Mouse (Mus musculus) lung, embryonic 15.5 days (tissue): ENCODE measurements around the gene Vtcn1. TPM values are rescaled to one million over a fixed set of nuclear protein-coding genes. Genes with fewer than 3 reads are reported as not detected.

Experiments used
- ATAC-seq: fragments of 200-750 bp; cut with Nextera tagmentation; 2 replicates; pipeline ENCODE4 v1.8.0; 2017; ENCODE audit warnings: moderate number of reproducible peaks, borderline replicate concordance; ENCODE audit not compliant: low FRiP score, low TSS enrichment; ENCODE audit errors: extremely low read depth
- H3K27ac ChIP-seq: fragments of 300-500 bp; sonication (generic); 2 replicates; pipeline ENCODE4 v1.5.1; 2015; ENCODE audit warnings: moderate library complexity, mild to moderate bottlenecking, inconsistent platforms
- H3K27me3 ChIP-seq: fragments of 300-500 bp; sonication (generic); 2 replicates; pipeline ENCODE4 v1.6.1; 2015; ENCODE audit warnings: inconsistent platforms
- H3K36me3 ChIP-seq: fragments of 300-500 bp; sonication (generic); 2 replicates; pipeline ENCODE4 v1.6.1; 2015; ENCODE audit warnings: inconsistent platforms
- H3K4me1 ChIP-seq: fragments of 300-500 bp; sonication (generic); 2 replicates; pipeline ENCODE4 v1.6.1; 2015; ENCODE audit warnings: inconsistent platforms
- H3K4me2 ChIP-seq: fragments of 300-500 bp; sonication (generic); 2 replicates; pipeline ENCODE4 v1.6.1; 2015; ENCODE audit warnings: inconsistent platforms, mild to moderate bottlenecking, moderate library complexity
- H3K4me3 ChIP-seq: fragments of 300-500 bp; sonication (generic); 2 replicates; pipeline ENCODE4 v1.5.1; 2015; ENCODE audit warnings: mild to moderate bottlenecking, inconsistent platforms
- H3K9ac ChIP-seq: fragments of 300-500 bp; sonication (generic); 2 replicates; pipeline ENCODE4 v1.6.1; 2015; ENCODE audit warnings: inconsistent platforms
- H3K9me3 ChIP-seq: fragments of 300-500 bp; sonication (generic); 2 replicates; pipeline ENCODE4 v1.6.1; 2016; ENCODE audit warnings: inconsistent platforms
- WGBS: fragments of 180-500 bp; shearing (Covaris S2); methylation state at CpG from one replicate; pipeline ENCODE4 v1.1.7; 2015; 5-methylcytosine and 5-hydroxymethylcytosine counted together
- polyA plus RNA-seq: library from polyadenylated mRNA; unstranded; fragments of >200 nt; fragmentation: Nextera tagmentation; extraction: Ambion mirVana; gene quantifications from 2 replicates; pipeline ENCODE4 v1.2.1, GENCODE M21; 2015

The Vtcn1 gene
- polyA plus RNA-seq, 1 experiment from 2014 or later = 0.50 TPM

DNA sequence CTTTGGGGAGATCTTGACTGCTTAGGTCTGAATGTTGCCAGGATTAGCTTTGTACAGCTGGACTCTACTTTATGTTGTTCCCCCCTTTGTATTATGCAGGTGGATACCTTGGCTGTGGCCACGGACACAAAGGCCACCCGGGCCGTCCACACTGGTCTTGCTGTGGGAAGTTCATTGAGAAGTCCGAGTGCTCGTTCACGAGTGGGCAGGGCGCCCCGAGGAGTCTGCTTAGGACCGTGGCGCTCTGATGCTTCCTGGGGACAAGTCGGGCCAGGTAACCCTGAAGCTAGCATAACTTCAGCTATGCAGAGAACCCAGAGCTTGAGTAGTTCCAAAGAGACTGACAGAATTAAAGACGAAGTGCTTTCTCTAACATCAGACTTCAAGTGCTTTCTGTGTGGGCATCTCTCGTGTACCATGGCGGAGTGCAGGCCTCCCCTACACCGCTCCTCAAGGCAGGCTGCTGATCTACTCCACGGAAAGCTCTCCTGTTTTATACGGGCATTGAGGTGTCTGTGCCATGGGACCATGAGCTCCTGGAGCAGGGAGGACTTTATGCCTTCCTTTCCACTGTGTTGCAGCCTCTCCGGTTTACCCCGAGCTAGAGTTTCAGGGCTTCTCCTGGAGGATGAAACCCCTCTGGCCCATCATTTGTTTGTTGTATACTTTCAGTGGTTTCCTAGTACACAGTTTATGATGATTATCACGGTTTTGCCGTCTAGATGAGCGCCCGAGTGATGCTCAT lies 106.2 kb downstream of the Vtcn1 start:
- WGBS = 88% methylated on average over 23 of the region's 23 CpGs
- H3K4me3 ChIP-seq = no peak overlapping the region
- H3K4me1 ChIP-seq = no peaks in the 10 kb centered on the region
- no peak overlapping the region for H3K9ac ChIP-seq
- no peak overlapping the region for H3K27ac ChIP-seq
- H3K27me3 ChIP-seq = no peaks in the 10 kb centered on the region
- ATAC-seq = no peak
- no peak overlapping the region for H3K4me2 ChIP-seq
- H3K9me3 ChIP-seq = no peaks in the 10 kb centered on the region
- peaks cover 14% of the 10 kb centered on the region; the same call in 1 of the 2 replicates for H3K36me3 ChIP-seq

DNA sequence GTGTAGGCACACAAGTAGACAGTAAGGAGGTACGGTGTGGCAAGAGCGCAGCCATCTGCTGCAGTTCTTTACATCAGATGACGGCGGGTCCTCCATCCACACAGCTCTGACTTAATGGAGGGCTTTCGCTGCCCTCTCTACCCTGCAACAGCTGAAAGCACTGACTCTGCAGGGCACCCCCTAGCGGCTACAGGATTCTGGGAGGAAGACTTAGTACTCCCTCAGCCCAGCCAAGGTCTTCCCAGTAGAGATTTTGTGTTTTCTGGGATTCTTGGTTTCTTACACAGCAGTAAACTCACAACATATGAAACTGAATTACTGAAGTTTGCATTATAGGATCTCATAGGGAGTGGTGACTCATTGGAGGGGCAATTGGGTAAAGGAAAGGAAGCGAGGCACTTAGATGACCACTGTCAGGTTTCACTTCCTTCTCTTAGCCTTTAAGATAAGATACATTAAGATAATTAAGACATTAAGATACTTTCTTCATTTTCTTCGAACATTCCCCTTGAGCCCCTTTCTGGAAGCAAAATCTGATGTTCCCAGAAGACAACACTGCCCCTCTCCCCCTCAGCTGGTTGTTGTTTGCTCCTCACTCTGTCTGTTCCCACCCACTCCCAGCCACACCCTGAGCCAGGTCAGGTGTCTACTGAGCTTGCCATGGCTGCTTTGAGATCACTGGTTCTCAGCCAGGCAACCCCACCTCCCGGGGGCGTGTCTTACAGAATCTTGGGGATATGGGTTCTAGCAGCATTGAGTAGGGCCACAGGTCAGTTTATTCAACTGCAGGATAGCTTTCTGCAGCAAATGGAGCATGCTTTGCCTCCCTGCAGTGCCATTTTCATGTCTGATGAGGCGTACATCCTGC lies 107.1 kb downstream of the Vtcn1 start:
- H3K27ac ChIP-seq = no peak overlapping the region
- no peak overlapping the region for H3K9ac ChIP-seq
- no peaks in the 10 kb centered on the region for H3K9me3 ChIP-seq
- no peaks in the 10 kb centered on the region for H3K4me1 ChIP-seq
- no peak for ATAC-seq
- peaks cover 22% of the 10 kb centered on the region; the same call in 1 of the 2 replicates for H3K36me3 ChIP-seq
- WGBS = 68% methylated on average over 11 of the region's 11 CpGs
- no peak overlapping the region for H3K4me2 ChIP-seq
- no peak overlapping the region for H3K4me3 ChIP-seq
- no peaks in the 10 kb centered on the region for H3K27me3 ChIP-seq

DNA sequence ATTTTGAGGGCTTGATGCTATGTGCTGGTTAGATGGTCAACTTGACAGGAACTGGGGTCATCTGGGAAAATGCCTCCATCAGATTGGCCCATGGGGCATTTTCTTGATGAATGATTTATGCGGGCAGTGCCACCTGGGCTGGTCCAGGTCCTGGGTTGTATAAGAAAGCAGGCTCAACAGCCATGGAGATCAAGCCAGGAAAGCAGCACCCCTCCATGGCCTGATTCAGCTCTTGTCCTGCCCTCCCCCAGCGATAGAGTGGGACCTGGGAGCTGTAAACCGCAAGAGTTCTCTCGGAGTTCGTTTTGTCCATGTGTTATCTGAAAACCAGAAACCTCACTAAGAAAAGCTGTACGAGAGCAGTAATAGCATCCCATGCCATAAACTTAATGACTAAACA lies 110.3 kb downstream of the Vtcn1 start:
- Histone ChIP-seq H3K4me2 (no peak overlapping the region), H3K4me1 (no peaks in the 10 kb centered on the region), H3K27me3 (no peaks in the 10 kb centered on the region), H3K9ac (no peak overlapping the region), H3K4me3 (no peak overlapping the region), H3K9me3 (no peaks in the 10 kb centered on the region), H3K36me3 (peaks cover 36% of the 10 kb centered on the region), H3K27ac (no peak overlapping the region)
- 90% methylated on average over 6 of the region's 6 CpGs for WGBS
- no peak for ATAC-seq

DNA sequence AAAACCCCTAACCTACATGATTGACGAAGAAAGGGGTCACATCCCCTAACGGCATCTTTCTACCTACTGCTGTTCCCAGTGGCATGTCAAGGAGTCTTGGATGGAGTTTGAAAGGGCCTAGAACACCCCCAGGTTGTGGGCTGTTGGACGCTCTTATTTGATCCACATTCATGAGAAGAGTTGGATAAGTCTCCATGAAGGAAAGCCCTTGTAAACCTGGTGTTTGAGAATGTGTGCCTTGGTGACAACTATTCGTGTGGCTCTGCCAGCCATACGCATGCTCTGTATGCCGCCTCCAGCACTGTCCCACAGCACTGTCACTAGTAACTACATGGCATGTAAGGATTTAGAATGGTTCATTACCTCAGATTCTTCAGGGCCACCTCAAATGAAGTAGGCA lies 110.9 kb downstream of the Vtcn1 start:
- no peak overlapping the region for H3K4me3 ChIP-seq
- 93% methylated on average over 6 of the region's 6 CpGs for WGBS
- no peaks in the 10 kb centered on the region for H3K4me1 ChIP-seq
- H3K9ac ChIP-seq = no peak overlapping the region
- H3K9me3 ChIP-seq = no peaks in the 10 kb centered on the region
- H3K4me2 ChIP-seq = no peak overlapping the region
- H3K36me3 ChIP-seq = peaks cover 41% of the 10 kb centered on the region
- H3K27ac ChIP-seq = no peak overlapping the region
- ATAC-seq = no peak
- no peaks in the 10 kb centered on the region for H3K27me3 ChIP-seq

DNA sequence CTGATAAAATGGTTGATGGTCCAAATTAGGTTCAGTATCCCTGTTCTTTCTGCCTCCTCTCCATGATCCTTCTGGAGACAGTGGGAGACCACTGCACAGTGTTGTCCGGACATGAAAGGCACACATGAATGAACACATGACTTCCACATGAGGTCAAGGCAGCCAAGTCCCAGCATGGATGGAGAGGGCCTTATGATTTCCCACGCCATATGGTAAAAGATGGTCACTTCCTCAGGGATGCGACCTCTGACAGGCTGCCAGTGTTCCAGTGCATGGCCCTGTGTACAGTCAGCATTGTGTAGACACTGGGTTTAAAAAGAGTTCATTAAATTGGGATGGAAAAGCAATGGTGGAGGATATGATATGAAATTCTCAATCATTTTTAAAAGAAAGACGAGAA lies 113.0 kb downstream of the Vtcn1 start:
- peaks cover 56% of the 10 kb centered on the region for H3K36me3 ChIP-seq
- WGBS = 93% methylated on average over 4 of the region's 4 CpGs
- H3K9me3 ChIP-seq = no peaks in the 10 kb centered on the region
- no peaks in the 10 kb centered on the region for H3K27me3 ChIP-seq
- no peak overlapping the region for H3K4me2 ChIP-seq
- ATAC-seq = no peak
- H3K9ac ChIP-seq = no peak overlapping the region
- H3K4me3 ChIP-seq = no peak overlapping the region
- H3K4me1 ChIP-seq = no peaks in the 10 kb centered on the region
- H3K27ac ChIP-seq = no peak overlapping the region

DNA sequence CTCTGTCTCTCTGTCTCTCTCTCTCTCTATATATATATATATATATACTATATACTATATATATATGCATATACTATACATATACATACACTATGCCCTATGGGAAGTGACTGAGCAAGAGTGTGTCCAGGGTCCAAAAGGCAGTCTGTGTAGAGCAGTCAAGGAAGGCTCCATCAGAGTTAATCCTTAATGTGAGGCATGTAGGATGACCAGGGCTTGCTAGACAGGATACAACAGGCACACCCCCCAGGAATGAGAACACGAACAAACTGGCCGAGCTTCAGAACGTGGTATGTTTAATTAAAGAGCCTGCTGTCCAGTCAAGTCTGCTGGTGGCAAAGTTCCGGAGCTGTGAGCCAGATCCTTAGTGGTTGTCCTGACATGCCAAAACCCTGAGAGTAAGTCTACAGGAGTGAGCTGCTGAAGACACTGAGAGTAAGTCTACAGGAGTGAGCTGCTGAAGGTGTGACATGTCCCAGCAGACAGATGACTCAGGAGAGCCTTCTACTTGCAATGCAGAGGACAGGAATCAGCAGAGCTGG lies 115.3 kb downstream of the Vtcn1 start:
- peaks cover 78% of the 10 kb centered on the region for H3K36me3 ChIP-seq
- H3K4me1 ChIP-seq = no peaks in the 10 kb centered on the region
- H3K27ac ChIP-seq = no peak overlapping the region
- 71% methylated on average over 4 of the region's 4 CpGs for WGBS
- H3K4me3 ChIP-seq = no peak overlapping the region
- no peaks in the 10 kb centered on the region for H3K27me3 ChIP-seq
- no peak overlapping the region for H3K9ac ChIP-seq
- H3K9me3 ChIP-seq = no peaks in the 10 kb centered on the region
- H3K4me2 ChIP-seq = no peak overlapping the region
- no peak for ATAC-seq

Other genes starting within 250 kb of the Vtcn1 start
- gene Man1a2, start 140.0 kb upstream of the Vtcn1 start, polyA plus RNA-seq = 62.4 and 72.3 TPM in 2 replicates
- 4.8 and 5.5 TPM in 2 replicates for gene Trim45, start 96.7 kb downstream of the Vtcn1 start, polyA plus RNA-seq
- 20.8 and 21.2 TPM in 2 replicates for gene Ttf2, start 144.2 kb downstream of the Vtcn1 start, polyA plus RNA-seq
- gene Cd101, start 204.1 kb downstream of the Vtcn1 start, polyA plus RNA-seq = 0.17 TPM in 1 of 2 replicates, not detected in the other